Mouse (Mus musculus): ENCODE measurements at regions not wholly inside any gene's neighbourhood (a gene's known extent, or its start where the extent isn't known, plus 50 kb on each side); places are given as distances from the start of the nearest gene placed in this dataset.

DNA sequence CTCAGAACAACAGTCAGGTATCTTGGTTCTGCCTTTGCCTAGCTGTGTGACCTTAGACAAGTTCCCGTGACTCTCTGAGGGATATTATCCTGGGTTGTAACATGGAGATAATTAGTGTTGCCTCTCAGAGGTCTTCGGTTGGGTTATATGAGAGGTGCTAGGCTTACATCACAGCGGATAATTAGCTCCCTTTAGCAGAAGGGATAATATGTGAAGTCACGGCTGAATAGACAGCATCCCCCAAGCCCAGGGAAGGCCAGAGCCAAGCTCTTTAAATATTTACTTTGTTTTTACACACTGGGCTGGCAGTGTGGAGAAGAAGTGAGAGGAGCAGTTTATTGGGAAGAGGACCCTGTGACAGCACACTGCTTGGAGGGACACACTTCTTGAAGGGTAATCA is 299.9 kb downstream of the Ptpru start:
- Histone ChIP-seq H3K27ac (no peak overlapping the region), H3K4me1 (peaks cover 3% of the 10 kb centered on the region; the same call in 1 of the 2 replicates), H3K9ac (no peak overlapping the region), H3K4me3 (no peak overlapping the region), H3K27me3 (replicated peaks) (no peaks in the 10 kb centered on the region), H3K4me2 (no peak overlapping the region), H3K9me3 (no peaks in the 10 kb centered on the region), H3K36me3 (replicated peaks) (no peaks in the 10 kb centered on the region)
- ATAC-seq (replicated peaks) = no peak
- 44% methylated on average over 4 of the region's 4 CpGs for WGBS

DNA sequence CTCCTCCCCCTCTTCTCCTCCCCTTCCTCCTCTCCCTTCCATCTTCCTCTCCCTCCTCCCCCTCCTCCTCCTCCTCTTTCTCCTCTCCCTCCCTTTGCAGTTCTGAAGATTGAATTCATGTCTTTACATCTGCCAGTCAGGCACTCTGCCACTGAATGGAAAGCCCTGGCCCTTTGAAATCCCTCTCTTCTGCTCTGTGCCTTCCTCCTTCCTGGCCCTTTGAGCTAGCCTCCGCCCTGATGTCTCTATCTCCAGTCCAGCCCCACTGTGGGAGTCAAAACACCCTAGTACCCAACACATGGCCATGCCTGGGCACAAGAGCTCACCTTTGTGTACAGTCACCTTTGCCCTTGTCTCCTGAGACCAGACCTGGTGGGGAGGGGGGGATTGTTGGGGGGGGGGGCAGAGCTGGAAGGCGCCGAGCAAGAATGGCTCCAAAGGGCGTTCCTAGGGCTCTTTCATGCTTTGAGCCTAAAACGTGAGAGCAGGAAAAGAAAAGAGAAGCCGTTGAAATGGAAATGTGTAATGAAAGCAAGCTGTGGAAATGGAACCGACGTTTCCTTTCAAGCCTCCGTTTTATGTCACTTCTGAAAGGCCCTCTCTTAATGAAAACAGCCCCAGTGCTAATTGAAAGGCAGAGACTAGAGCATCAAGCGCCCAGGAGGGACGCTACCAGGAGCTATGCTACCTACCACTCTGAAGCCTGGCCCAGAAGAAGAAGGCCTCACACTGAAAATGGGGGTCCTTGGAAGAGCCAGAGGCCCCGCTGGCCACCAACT is 291.5 kb downstream of the Ptpru start:
- Histone ChIP-seq H3K9me3 (no peaks in the 10 kb centered on the region), H3K27ac (0 out of 2 replicates have a peak overlapping the region, but pooled peaks have one; percentile 45), H3K27me3 (replicated peaks) (no peaks in the 10 kb centered on the region), H3K4me1 (peaks cover 9% of the 10 kb centered on the region), H3K4me2 (no peak overlapping the region), H3K4me3 (no peak overlapping the region), H3K36me3 (replicated peaks) (no peaks in the 10 kb centered on the region), H3K9ac (no peak overlapping the region)
- 17% methylated on average over 12 of the region's 12 CpGs for WGBS
- 0 out of 2 replicates have a peak, but pooled peaks have one; percentile 60 for ATAC-seq (replicated peaks)

DNA sequence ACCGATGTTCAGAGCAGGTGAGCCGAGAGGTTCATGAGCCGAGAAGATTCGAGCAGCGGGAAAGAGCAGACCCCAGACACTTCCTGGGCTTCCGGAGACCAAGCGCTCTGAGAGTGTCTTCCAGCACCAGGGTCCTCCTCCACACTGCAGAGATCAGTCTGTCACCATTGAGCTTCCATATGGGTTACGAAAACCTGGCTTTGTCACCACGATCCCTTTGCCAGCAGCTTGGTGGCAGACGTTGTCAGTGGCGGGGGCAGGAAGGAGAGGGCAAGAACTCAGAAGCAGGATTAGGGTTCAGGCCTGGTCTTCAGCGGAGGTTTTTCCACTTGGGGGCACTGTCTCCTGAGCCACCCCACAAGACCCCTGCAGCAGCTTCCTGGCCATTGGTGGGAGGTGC is 288.5 kb downstream of the Ptpru start:
- Histone ChIP-seq H3K4me3 (no peak overlapping the region), H3K36me3 (replicated peaks) (no peaks in the 10 kb centered on the region), H3K4me1 (peaks cover 9% of the 10 kb centered on the region), H3K27me3 (replicated peaks) (no peaks in the 10 kb centered on the region), H3K9me3 (no peaks in the 10 kb centered on the region), H3K9ac (no peak overlapping the region), H3K4me2 (no peak overlapping the region), H3K27ac (no peak overlapping the region)
- WGBS = 88% methylated on average over 12 of the region's 12 CpGs
- ATAC-seq (replicated peaks) = no peak

DNA sequence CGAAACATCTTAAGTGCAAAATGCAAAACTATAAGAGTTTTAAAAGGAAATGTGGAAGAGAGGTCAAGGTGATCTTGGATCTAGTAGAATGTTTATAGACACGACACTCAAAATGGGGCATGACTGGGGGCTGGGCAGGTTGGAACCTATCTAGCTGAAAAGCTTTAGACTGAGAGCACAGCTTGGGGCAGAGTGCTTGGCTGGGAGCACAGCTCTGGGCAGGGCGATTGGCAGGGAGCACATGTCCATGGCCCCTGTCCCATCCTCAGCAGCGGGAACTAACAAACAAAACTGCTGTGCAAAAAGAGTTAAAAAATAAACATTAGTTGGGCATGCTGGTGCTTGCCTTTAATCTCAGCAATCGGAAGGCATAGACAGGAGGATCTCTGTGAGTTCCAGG is 279.6 kb downstream of the Ptpru start:
- Histone ChIP-seq H3K4me1 (no peaks in the 10 kb centered on the region), H3K36me3 (replicated peaks) (no peaks in the 10 kb centered on the region), H3K27ac (no peak overlapping the region), H3K9me3 (no peaks in the 10 kb centered on the region), H3K4me2 (no peak overlapping the region), H3K9ac (no peak overlapping the region), H3K4me3 (no peak overlapping the region), H3K27me3 (replicated peaks) (no peaks in the 10 kb centered on the region)
- 79% methylated on average over 5 of the region's 5 CpGs for WGBS
- ATAC-seq (replicated peaks) = no peak

DNA sequence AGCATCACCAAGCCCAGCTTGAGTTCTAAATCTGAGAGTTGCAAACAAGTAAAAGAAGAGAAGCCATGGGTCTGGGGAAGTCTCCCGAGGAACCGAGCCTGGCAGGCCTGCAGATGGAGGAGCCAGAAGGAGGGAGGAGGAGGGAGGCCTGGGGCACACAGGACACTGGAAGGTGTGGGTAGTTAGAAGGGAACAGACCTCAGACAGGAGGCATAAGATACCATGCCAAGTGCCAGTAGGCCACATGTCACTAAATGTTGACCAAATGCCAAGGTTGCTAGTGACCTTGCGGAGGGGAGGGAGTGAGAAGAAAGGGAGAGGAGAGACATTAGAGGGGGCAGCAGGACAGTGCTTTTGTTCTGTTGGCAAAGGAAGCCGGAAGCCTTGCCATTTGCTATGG is 274.2 kb downstream of the Ptpru start:
- H3K27me3 ChIP-seq (replicated peaks) = no peaks in the 10 kb centered on the region
- 73% methylated on average over 4 of the region's 4 CpGs for WGBS
- H3K4me1 ChIP-seq = no peaks in the 10 kb centered on the region
- no peak overlapping the region for H3K4me2 ChIP-seq
- H3K27ac ChIP-seq = no peak overlapping the region
- ATAC-seq (replicated peaks) = no peak
- H3K36me3 ChIP-seq (replicated peaks) = no peaks in the 10 kb centered on the region
- H3K9me3 ChIP-seq = no peaks in the 10 kb centered on the region
- no peak overlapping the region for H3K9ac ChIP-seq
- H3K4me3 ChIP-seq = no peak overlapping the region

DNA sequence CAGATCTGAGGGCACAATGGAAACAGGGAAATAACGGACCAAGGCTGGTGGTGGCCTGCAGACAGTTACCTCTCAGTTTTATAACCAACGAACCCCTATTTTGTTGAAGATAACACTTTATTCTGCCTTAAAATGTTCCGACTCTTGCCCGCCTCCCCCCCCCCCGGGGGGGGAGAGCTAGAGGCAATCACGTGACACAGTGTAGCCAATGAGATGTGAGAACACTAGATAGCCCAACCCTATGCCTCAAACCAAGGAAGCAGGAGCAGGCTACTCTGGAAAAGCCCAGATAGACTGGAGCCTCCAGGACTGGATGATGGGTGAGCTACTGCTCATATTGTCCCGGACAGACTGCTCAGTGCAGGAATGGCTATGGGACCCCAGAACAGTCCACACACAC is 272.9 kb downstream of the Ptpru start:
- Histone ChIP-seq H3K27me3 (replicated peaks) (no peaks in the 10 kb centered on the region), H3K4me3 (no peak overlapping the region), H3K4me2 (no peak overlapping the region), H3K27ac (no peak overlapping the region), H3K9ac (no peak overlapping the region), H3K4me1 (no peaks in the 10 kb centered on the region), H3K36me3 (replicated peaks) (no peaks in the 10 kb centered on the region), H3K9me3 (no peaks in the 10 kb centered on the region)
- ATAC-seq (replicated peaks) = no peak
- WGBS = 83% methylated on average over 7 of the region's 7 CpGs

DNA sequence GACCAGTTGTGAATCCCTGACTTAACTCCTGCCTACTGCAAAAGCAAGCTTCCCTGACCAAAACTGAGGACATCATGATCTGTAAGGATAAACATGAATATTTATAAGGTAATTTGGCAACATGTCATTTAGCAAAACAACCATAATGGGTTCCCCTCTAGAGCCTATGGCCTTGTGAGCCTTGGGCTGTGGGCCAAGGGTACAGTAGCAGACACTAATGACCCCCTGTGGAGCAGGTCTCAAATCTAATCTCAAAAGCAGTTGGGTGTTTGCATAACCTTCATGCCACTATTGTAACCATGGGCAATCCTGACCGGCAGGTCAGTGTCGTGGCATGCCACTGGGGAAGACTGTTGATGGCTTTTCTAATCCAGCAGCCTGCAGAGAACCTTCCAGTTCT is 270.8 kb downstream of the Ptpru start:
- Histone ChIP-seq H3K4me3 (no peak overlapping the region), H3K9me3 (no peaks in the 10 kb centered on the region), H3K9ac (no peak overlapping the region), H3K4me2 (no peak overlapping the region), H3K4me1 (no peaks in the 10 kb centered on the region), H3K27ac (no peak overlapping the region), H3K27me3 (replicated peaks) (no peaks in the 10 kb centered on the region), H3K36me3 (replicated peaks) (no peaks in the 10 kb centered on the region)
- WGBS = 42% methylated on average over 2 of the region's 2 CpGs
- no peak for ATAC-seq (replicated peaks)

DNA sequence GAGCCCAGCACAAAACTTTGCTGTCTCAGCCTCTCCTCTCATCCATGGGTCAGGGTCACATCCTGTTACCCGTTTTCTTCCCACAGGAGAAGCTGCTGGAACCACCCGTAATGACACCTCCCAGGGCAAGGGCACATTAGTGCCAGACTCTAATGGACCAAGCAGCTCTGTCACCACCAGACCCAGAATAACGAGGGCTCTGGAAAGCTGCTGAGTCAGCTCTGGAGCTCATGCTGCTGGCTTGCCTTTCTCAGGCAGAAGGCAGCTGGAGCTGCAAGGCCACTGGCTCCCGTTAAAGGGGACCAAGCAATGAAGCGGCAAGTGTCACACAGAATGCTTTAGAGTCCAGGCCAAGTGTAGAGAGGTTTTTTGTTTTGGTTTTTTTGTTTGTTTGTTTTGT is 268.9 kb downstream of the Ptpru start:
- ATAC-seq (replicated peaks) = no peak

DNA sequence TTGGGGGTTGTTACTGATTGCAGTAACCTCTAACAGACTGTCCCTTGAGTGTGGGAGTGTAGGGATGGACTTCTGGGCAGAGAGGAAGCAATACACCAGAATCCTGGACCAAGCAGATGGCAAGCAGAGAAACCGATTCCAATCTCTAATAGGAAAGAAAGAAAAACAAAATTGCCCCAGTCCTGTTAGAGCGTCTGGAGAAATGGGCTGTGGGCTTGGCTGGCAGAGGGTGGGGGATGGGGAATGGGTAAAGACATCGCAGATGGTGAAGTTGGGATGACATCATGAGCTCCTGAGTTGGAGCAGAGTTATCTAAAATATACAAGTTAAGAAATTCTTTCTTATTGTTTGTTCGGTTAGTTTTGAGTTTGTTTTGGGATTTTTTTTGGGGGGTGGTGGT is 260.5 kb downstream of the Ptpru start:
- Histone ChIP-seq H3K9me3 (no peaks in the 10 kb centered on the region), H3K27ac (no peak overlapping the region), H3K27me3 (replicated peaks) (no peaks in the 10 kb centered on the region), H3K4me3 (no peak overlapping the region), H3K4me2 (no peak overlapping the region), H3K9ac (no peak overlapping the region), H3K4me1 (no peaks in the 10 kb centered on the region), H3K36me3 (replicated peaks) (no peaks in the 10 kb centered on the region)
- no peak for ATAC-seq (replicated peaks)
- WGBS = 70% methylated on average over 4 of the region's 4 CpGs

More for the DNA sequence above, 268.9 kb downstream of the Ptpru start:
- no peak overlapping the region for H3K27ac ChIP-seq
- no peak overlapping the region for H3K9ac ChIP-seq
- no peaks in the 10 kb centered on the region for H3K4me1 ChIP-seq
- no peak overlapping the region for H3K4me3 ChIP-seq
- H3K36me3 ChIP-seq (replicated peaks) = no peaks in the 10 kb centered on the region
- H3K4me2 ChIP-seq = no peak overlapping the region
- no peaks in the 10 kb centered on the region for H3K27me3 ChIP-seq (replicated peaks)
- H3K9me3 ChIP-seq = no peaks in the 10 kb centered on the region
- WGBS = 63% methylated on average over 5 of the region's 5 CpGs

DNA sequence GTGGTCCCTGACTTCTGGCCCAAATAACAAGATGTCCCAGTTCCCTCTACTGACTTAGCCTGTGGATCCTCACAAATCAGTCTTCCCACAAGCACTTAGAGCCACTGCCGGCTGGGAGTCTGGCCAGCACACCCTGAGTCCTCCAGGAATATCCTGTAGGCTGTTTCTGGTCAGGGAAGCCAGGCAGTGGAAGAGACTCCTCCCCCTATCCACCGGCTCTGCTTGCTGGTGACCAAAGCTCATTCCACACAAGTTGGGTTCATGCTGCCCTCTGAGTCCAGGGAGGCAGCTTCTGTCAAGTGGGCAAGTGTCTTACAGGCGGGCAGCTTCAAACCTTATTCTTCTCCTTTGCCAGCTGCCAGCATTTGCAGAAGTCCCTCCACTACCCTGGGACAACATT is 252.1 kb downstream of the Ptpru start:
- Histone ChIP-seq H3K36me3 (replicated peaks) (no peaks in the 10 kb centered on the region), H3K4me3 (no peak overlapping the region), H3K4me1 (no peaks in the 10 kb centered on the region), H3K4me2 (no peak overlapping the region), H3K27ac (no peak overlapping the region), H3K27me3 (replicated peaks) (no peaks in the 10 kb centered on the region), H3K9ac (no peak overlapping the region), H3K9me3 (no peaks in the 10 kb centered on the region)
- WGBS = 68% methylated on average over 3 of the region's 3 CpGs
- no peak for ATAC-seq (replicated peaks)

DNA sequence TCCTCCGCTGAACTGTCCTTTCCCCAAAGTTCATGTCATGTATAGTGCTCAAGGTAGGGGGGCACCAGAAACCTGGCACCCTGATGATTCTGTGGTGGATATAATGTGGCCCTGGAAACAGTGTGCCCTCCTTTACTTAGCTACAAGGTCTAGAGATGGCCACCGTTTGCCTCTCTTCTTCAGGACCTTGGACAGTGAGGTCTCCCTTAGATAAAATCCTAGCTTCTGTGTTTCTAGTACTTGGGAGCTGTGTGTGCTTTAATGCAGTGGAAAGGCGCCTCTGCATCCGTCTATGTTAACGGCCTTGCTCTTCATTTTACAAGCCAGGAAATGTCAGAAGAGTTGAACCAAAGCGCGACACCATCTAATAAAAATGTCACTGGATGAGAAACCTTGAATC is 250.6 kb downstream of the Ptpru start:
- H3K9ac ChIP-seq = no peak overlapping the region
- H3K4me1 ChIP-seq = no peaks in the 10 kb centered on the region
- H3K27me3 ChIP-seq (replicated peaks) = no peaks in the 10 kb centered on the region
- WGBS = 62% methylated on average over 7 of the region's 7 CpGs
- H3K9me3 ChIP-seq = no peaks in the 10 kb centered on the region
- H3K27ac ChIP-seq = no peak overlapping the region
- no peak overlapping the region for H3K4me3 ChIP-seq
- ATAC-seq (replicated peaks) = no peak
- no peaks in the 10 kb centered on the region for H3K36me3 ChIP-seq (replicated peaks)
- no peak overlapping the region for H3K4me2 ChIP-seq

DNA sequence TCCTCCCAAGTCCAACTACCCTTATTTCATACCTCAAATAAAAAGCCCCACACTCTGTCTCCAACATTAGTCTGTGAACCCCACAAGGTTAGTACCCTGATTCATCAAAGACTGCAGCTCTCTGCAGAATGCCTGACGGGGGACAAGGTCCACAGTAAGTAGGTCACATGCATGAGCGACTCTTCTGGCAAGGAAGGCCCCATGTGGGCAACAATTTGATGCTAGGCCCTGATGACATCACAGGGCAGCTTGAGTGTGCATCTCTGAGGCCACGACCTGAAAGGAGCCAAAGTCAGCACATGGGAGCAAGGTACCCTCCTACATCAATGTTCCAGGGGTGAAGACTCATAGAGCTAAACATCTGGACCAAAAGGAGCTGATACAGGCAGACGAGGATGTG is 248.0 kb downstream of the Ptpru start:
- no peak overlapping the region for H3K4me2 ChIP-seq
- no peak overlapping the region for H3K9ac ChIP-seq
- H3K4me1 ChIP-seq = no peaks in the 10 kb centered on the region
- no peaks in the 10 kb centered on the region for H3K9me3 ChIP-seq
- ATAC-seq (replicated peaks) = no peak
- H3K27me3 ChIP-seq (replicated peaks) = no peaks in the 10 kb centered on the region
- no peak overlapping the region for H3K4me3 ChIP-seq
- no peaks in the 10 kb centered on the region for H3K36me3 ChIP-seq (replicated peaks)
- 56% methylated on average over 4 of the region's 4 CpGs for whole genome bisulfite sequencing
- H3K27ac ChIP-seq = no peak overlapping the region

DNA sequence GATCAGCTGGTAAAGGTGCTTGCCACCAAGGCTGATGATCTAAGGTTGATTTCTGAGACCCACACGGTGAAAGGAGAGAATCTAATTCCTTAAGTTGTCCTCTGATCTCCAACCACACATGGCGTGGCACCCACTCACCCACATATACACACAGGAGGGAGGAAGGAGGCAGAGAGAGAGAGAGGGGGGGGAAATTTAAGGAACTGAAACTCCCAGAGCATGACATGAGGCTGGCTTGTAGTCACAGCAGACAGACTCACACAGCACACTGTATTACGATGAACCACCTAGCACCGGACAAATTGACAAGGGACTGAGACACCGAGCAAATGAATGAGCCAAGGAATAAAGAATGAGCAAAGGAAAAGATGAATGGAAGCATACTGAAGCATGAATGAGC is 246.6 kb downstream of the Ptpru start:
- H3K4me2 ChIP-seq = no peak overlapping the region
- H3K27ac ChIP-seq = no peak overlapping the region
- no peak overlapping the region for H3K4me3 ChIP-seq
- H3K36me3 ChIP-seq (replicated peaks) = no peaks in the 10 kb centered on the region
- WGBS = 78% methylated on average over 5 of the region's 5 CpGs
- ATAC-seq (replicated peaks) = no peak
- H3K9ac ChIP-seq = no peak overlapping the region
- H3K27me3 ChIP-seq (replicated peaks) = no peaks in the 10 kb centered on the region
- H3K9me3 ChIP-seq = no peaks in the 10 kb centered on the region
- no peaks in the 10 kb centered on the region for H3K4me1 ChIP-seq

Measured in midbrain, embryonic 15.5 days (tissue).